Mouse (Mus musculus) bone marrow, adult 2 months (tissue): ENCODE results near the gene Rbm8a. TPM values are rescaled to one million over a fixed set of nuclear protein-coding genes. Genes with fewer than 3 reads are reported as not detected.

Experiments
- H3K27ac ChIP-seq: fragments of 200-500 bp; 2 replicates; pipeline ENCODE4 v1.5.1; 2012; ENCODE audit warnings: low read depth, mild to moderate bottlenecking, control low read depth, inconsistent platforms, low read length; ENCODE audit not compliant: control insufficient read depth, poor library complexity, insufficient read depth
- H3K4me1 ChIP-seq: fragments of 200-500 bp; 2 replicates; pipeline ENCODE4 v1.6.1; 2011; ENCODE audit warnings: low read length; ENCODE audit not compliant: control insufficient read depth, insufficient read depth
- H3K4me3 ChIP-seq: fragments of 200-500 bp; replicated peaks from 2 replicates; pipeline ENCODE3; 2011; ENCODE audit warnings: mild to moderate bottlenecking, low read depth, low read length, control low read depth; ENCODE audit not compliant: control insufficient read depth
- CTCF ChIP-seq: fragments of 200-500 bp; IDR thresholded peaks from 2 replicates; pipeline ENCODE4 v1.5.1; 2011; ENCODE audit warnings: low read length, control low read depth; ENCODE audit not compliant: control insufficient read depth, insufficient read depth
- POLR2A ChIP-seq: fragments of 200-500 bp; IDR thresholded peaks from 2 replicates; pipeline ENCODE4 v1.6.1; 2011; ENCODE audit warnings: low read depth, mild to moderate bottlenecking, control low read depth, low read length, borderline replicate concordance; ENCODE audit not compliant: control insufficient read depth
- WGBS: fragments of 180-500 bp; shearing (Covaris S2); methylation state at CpG from one replicate; pipeline ENCODE4 v1.1.7; 2018; 5-methylcytosine and 5-hydroxymethylcytosine counted together
- polyA plus RNA-seq: library from polyadenylated mRNA; stranded (reverse); fragments of >200 nt; gene quantifications from 2 replicates; pipeline ENCODE4 v1.2.4, GENCODE M21; 2011; ENCODE audit warnings: low replicate concordance; ENCODE audit not compliant: missing spikeins, insufficient read depth, insufficient read length

Rbm8a gene
- polyA plus RNA-seq: 154 and 168 TPM in 2 replicates

DNA sequence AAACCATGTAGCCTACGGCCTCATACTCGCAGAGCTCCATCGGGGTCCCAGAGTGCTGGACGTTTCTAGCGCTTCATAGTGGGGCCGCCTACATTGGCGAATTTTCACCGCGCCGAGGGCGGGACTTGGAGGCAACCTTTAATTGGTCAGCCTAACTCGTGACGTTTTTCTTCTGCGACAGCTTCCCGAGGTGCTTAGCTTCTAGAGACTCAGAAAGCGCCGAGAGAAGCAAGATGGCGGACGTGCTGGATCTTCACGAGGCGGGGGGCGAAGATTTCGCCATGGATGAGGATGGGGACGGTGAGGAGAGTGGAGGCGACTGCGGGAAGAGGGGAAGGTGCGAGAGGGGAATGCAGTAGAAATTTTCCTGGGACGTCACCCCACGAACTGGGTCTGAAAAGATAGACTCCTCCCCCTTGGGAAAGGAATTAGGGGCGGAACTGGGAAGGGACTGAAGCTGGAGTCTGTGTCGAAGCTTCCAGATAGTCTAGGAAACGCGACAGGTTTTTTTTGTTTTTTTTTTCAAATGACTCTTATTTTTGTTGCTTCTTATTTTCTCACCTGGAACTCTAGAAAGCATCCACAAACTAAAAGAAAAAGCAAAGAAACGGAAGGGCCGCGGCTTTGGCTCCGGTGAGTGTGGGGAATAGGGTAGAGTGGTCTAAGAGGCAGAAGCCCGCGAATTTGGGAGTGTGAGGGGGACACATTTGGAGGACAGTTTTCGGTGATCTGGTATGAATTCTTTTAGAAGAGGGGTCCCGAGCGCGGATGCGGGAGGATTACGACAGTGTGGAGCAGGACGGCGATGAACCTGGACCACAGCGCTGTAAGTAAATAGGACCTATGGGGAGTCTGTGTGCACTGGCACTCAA, at the start of gene Rbm8a:
Rbm8a (plus strand) TSS at position 205 of the 872 bp plus-strand sequence.
- TF ChIP-seq POLR2A (peak; percentile 63; the same call in 1 of the 2 replicates), CTCF (no peak)
- H3K4me3 ChIP-seq: peak within 1 kb of the TSS; percentile 96
- H3K4me1 ChIP-seq: peaks cover 1% of the 10 kb centered on the region; the same call in 1 of the 2 replicates
- H3K27ac ChIP-seq: peak within 1 kb of the TSS; percentile 29; the same call in 1 of the 2 replicates
- under 1% methylated on average over 48 of the region's 48 CpGs for WGBS

DNA sequence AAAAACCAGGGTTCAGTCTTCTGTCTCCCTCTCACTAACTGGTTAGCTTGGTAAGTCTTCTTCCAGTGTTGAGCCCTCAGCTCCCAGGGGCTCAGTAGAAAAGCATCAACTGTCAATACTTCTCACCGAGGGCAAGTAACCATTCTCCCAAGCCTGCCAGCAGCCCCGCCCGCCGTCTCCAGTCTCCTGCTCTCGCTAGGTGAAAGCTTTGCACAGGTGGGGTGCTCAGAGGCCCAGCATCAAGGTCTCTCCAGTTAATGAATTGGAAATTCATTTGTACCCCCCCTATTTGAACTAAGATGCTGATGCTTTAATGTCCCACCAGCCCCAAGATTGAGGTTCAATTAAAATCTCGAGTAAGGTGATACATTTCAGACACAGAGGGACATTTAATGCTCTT, 48.6 kb upstream of the Rbm8a start:
- TF ChIP-seq POLR2A: no peak
- no peak for TF ChIP-seq CTCF

GRCm38 (mm10) chr3:96581771-96582515, 47.8 kb upstream of the Rbm8a start:
- TF ChIP-seq CTCF (no peak), POLR2A (no peak)
- no peak overlapping the region for H3K27ac ChIP-seq
- no peak overlapping the region for H3K4me3 ChIP-seq
- H3K4me1 ChIP-seq: no peaks in the 10 kb centered on the region; the same call in 1 of the 2 replicates
- WGBS: 85% methylated on average over 16 of the region's 16 CpGs

More for the DNA sequence above, 48.6 kb upstream of the Rbm8a start:
- WGBS: 79% methylated on average over 6 of the region's 6 CpGs
- H3K4me3 ChIP-seq: no peak overlapping the region
- no peak overlapping the region for H3K27ac ChIP-seq
- H3K4me1 ChIP-seq: no peaks in the 10 kb centered on the region; the same call in 1 of the 2 replicates

DNA sequence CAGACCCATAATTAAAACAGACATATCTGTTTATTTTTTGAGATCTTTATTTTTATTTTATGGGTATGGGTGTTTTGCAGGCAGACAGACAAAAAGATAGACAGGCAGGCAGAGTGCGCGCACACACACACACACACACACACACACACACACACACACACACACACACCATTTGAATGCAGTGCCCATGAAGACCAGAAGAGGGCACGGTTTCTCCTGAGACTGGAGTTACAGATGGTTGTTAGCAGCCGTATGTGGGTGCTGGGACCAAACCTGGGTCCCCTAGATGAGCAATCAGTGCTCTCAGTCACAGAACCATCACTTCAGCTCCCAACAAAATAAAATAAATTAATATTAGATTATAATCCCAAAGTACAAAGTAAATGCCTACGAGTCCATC, 46.3 kb upstream of the Rbm8a start:
- WGBS: 84% methylated on average over 5 of the region's 5 CpGs
- H3K4me1 ChIP-seq: no peaks in the 10 kb centered on the region
- TF ChIP-seq POLR2A (no peak), CTCF (no peak)
- no peak overlapping the region for H3K27ac ChIP-seq
- H3K4me3 ChIP-seq: no peak overlapping the region

- WGBS: 82% methylated on average over 4 of the region's 4 CpGs
- no peak overlapping the region for H3K4me3 ChIP-seq
- TF ChIP-seq POLR2A (no peak), CTCF (no peak)
Measured at GRCm38 (mm10) chr3:96590657-96591056, 39.1 kb upstream of the Rbm8a start.

GRCm38 (mm10) chr3:96593374-96593773, 36.4 kb upstream of the Rbm8a start:
- WGBS: 2% methylated on average over 10 of the region's 10 CpGs
- Histone ChIP-seq H3K27ac (no peak overlapping the region; the same call in 1 of the 2 replicates), H3K4me1 (no peaks in the 10 kb centered on the region; the same call in 1 of the 2 replicates), H3K4me3 (peak overlapping the region; percentile 83)
- no peak for TF ChIP-seq POLR2A
- no peak for TF ChIP-seq CTCF

More at GRCm38 (mm10) chr3:96590657-96591056, 39.1 kb upstream of the Rbm8a start:
- Histone ChIP-seq H3K27ac (no peak overlapping the region), H3K4me1 (no peaks in the 10 kb centered on the region)

- H3K27ac ChIP-seq: peak within 1 kb of the TSS; percentile 67
- peak within 1 kb of the TSS; percentile 83 for H3K4me3 ChIP-seq
- under 1% methylated on average over 38 of the region's 38 CpGs for WGBS
- TF ChIP-seq CTCF: peak; percentile 9; the same call in 1 of the 2 replicates
- peak; percentile 65; the same call in 1 of the 2 replicates for TF ChIP-seq POLR2A
- H3K4me1 ChIP-seq: no peaks in the 10 kb centered on the region; the same call in 1 of the 2 replicates
Measured at GRCm38 (mm10) chr3:96593790-96594560, 35.8 kb upstream of the Rbm8a start, which contains the start of gene Polr3gl. Gene Polr3gl, minus strand, starts transcription at chr3:96594181.
